Mouse (Mus musculus): ENCODE data around the gene Adrb1.

- TF ChIP-seq CHD2 (IDR thresholded peaks at IDR 0.05; ENCODE audit: low read depth, low read length) (no peak), MAFK (IDR thresholded peaks at IDR 0.05; ENCODE audit: insufficient read depth, low read depth, low read length) (no peak), ZNF384 (IDR thresholded peaks at IDR 0.05; ENCODE audit: low read depth, low read length) (no peak)
Measured at GRCm38 (mm10) chr19:56774408-56774962, 52.5 kb downstream of the Adrb1 start.

Data from ES-E14 (cell line).